Mouse (Mus musculus) adipocyte (in vitro differentiated cells): Measurements from ENCODE around the gene B9d1.

Source experiments
- DNase-seq: peaks from one replicate; pipeline ENCODE4 v3.0.0-alpha.2; 2016; ENCODE audit warnings: low spot score

The B9d1 gene

DNA sequence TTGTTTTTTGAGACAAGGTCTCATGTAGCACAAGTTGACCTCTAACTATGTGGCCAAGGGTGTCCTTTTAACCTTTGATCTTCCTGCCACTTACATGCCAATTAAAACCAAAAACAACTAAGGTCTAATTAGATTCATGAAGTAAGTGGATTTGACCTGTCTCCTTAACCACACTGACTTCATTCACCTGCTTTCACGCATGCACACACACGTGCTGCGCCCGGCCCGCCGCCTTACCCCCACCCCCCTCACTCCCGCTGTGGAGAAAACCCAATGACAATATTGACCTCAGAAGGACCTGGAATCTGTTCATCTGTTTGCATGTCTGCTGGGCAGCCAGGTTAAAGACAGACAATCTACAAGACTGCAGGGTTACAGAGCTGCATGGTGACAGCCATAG lies 35.7 kb downstream of the B9d1 start:
- DNase-seq, result no peak

DNA sequence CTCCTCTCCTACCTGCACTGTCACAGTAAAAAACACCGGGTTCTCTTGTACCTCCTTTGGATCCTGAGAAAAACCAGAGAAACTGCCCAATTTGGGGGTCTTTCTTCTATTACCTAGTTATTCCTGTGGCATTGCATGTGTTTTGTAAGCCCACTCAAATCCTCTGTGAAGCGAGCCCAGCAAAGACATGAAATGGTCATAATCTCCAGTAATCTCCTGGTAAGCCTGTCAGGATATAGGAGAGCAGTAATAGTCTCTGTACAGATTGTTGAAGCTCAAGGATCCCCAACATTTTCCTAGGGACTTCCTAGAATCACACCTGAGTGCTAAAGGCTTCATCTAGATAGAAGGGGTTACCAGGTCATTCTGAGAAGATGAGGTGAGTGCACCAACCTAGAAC lies 36.2 kb downstream of the B9d1 start:
- DNase-seq, result no peak

DNA sequence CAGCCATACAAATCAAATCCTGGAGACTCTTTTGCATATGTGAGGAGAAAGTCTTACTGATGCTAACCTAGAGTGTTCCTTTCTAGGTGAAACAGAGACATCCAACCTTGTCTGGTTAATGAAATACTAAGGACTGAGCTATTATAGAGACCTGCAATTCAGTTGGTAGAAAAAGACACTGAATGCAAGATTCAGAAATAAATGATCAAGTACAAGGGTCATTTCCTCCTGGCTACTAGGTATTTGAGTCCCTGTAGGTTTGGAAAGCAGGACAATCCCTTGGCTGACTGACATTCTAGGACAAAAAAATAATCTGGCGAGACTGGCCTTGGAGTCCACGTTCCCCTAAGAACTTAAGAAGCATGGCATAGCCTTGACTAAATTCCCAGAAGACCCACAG lies 40.6 kb downstream of the B9d1 start:
- DNase-seq, result no peak

DNA sequence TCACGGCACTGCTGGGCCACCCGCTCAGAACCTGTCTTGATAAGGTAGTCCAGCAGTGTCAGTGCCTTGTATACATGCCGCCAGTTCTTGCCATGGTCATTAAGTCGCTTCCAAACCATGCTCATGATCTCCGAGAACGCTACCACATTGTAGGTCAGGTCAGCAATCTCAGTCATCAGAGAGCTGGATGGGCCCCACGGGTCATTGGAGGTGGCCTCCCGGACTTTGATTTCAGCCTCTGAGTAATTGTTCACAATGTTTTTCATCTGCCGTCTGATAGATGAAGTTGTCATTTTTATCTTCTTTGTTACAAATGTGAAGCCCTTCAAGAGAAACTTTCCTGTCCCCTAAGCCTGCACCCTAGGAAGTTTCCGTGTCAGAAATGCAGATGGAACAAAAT lies 41.5 kb downstream of the B9d1 start:
- no peak for DNase-seq

DNA sequence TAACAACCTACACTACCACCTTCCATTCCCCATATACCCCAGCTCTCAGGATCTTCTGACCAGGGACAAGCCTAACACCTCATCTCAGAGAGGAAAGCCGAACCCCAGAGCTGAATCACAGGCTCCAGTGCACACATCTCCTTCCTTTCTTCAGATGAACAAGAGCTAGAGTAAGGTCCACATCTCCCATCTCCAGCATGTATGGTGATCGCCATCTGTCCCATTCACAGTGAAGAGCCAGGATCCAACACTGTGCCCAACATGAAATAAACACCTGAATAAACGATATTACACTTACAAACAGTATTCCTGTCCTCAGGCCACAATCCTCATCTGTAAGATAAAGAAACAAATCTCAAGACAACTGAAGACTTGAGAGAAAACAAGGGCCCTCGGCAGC lies 42.8 kb downstream of the B9d1 start:
- no peak for DNase-seq

DNA sequence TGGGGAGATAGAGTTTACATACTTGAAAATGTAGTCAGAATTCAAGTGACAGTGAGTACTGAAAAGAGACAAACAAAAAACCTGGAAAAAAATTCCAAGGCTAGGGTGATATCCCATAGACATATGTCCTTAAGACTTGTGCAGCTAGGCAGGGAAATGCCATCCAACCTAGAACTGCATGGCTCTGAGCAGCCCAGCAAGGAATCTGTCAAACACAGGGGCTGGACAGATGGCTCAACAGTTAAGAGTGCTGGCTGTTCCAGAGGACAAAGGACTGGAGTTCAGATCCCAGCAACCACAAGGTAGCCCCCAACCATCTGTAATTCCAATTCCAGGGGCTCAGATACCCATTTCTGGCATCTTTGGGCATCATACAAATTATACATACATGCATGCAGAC lies 45.7 kb downstream of the B9d1 start:
- DNase-seq, result no peak

DNA sequence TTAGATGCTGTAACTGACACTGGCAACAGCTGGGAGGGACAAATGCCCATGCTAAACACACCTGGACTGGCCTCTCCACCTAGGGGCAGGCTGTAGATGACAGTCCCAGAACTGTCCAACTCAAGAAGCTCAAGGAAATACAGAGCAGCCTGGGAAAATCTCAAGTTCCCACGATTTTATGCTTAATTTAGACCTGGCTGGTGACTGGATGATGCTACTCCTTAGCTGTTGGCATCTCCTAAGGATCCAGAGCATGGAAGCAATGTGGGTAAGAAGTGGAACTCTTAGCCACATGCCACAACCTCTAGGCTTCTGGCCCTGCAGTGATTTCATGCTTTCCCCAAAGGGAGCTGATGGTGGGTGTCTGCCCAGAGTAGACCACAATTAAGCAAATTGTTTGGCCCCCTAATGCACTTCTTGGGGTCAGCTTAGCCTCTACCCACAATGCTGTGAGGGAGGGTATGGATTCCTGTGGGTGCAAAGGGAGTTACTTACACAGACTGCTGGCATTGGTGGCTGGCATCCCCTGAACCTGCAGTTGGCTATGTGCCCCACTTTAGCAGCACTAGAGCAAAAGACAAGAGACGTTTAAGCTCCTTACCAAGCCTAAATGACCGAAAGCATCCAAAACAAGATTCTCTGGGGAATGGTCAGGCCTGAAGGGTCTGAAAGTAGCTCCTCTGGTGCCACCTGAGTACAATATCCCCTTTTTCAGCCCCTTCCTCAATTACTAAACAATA lies 48.2 kb downstream of the B9d1 start:
- peak; percentile 36 for DNase-seq

DNA sequence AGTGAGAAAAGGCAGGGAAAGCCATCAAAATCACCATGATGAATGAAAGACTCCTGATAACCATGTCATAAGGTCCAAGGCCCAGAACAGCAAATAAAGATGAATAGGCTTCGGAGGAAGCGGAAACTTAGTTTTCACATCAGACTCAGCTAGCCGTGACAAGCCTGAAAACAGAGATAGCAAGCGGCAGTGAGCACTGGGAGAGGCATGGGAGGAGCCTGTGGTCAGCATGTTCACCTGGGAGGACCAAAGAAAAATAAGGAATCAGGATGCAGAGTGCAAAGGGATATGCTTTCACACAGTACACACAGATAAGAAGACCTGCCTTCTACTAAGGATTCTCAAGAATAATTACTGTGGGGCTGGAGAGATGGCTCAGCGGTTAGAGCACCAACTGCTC lies 54.6 kb downstream of the B9d1 start:
- no peak for DNase-seq

DNA sequence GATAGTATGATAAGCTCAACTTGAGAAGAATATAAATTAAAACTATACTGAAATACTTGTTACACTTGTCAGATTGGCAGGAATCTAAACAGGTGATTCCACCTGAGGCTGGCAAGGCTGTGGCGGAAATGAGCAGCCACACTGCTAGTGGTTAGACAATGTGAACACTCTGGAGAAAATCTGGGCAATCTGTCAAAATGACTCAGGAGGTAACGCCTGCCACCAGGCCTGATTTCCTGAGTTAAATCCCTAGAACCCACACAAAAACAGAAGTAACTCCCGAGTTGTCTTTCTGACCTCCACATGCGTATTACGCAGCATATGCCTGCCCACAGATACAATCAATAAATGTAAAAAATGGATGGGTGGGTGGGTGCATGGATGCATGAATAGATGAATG lies 57.5 kb downstream of the B9d1 start:
- peak; percentile 54 for DNase-seq
